Mouse (Mus musculus): ENCODE measurements around the gene 4933405L10Rik. TPM values are rescaled to one million over a fixed set of nuclear protein-coding genes. Genes with fewer than 3 reads are reported as not detected.

The 4933405L10Rik gene
- total RNA-seq (2021): not detected
- long read RNA-seq, experiment 1: 0 reads
- long read RNA-seq, experiment 2: 0 reads

GRCm38 (mm10) chr8:105707498-105708403, at the start of gene 4933405L10Rik, which contains the start of gene Enkd1:
TSS of gene 4933405L10Rik (plus strand) at chr8:105707655.
TSS of gene Enkd1 (minus strand) at chr8:105708210.
- DNase-seq: peak; percentile 81
- intact Hi-C loops (cut with DNase I; ENCODE audit: low total_unique reads): no loop called here

GRCm38 (mm10) chr8:105661167-105661566, 46.3 kb upstream of the 4933405L10Rik start:
- DNase-seq: no peak
- intact Hi-C loops (cut with DNase I; ENCODE audit: low total_unique reads): no loop called here

DNA sequence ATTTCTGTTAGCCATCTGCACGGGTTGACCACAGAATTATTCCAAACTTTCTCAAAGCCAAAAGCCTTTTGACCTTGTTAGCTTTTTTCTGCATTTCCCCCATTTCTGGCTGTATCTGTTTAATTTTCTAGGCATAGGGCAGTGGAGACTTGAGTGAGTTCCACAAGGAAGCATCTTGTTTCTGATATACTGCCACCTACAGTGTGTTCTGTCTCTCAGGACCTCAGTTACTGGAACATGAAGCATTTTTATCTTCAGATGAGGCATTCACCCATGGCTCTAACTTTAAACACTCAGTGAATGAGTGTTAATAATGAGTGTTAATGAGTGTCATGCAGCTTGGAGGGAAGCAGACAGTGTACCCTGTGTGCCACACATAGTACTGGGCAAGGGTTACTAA, 29.6 kb upstream of the 4933405L10Rik start:
- intact Hi-C loops (cut with DNase I; ENCODE audit: low total_unique reads): no loop called here
- no peak for DNase-seq

- no peak for DNase-seq
Observed at GRCm38 (mm10) chr8:105685325-105685724, 22.1 kb upstream of the 4933405L10Rik start.

DNA sequence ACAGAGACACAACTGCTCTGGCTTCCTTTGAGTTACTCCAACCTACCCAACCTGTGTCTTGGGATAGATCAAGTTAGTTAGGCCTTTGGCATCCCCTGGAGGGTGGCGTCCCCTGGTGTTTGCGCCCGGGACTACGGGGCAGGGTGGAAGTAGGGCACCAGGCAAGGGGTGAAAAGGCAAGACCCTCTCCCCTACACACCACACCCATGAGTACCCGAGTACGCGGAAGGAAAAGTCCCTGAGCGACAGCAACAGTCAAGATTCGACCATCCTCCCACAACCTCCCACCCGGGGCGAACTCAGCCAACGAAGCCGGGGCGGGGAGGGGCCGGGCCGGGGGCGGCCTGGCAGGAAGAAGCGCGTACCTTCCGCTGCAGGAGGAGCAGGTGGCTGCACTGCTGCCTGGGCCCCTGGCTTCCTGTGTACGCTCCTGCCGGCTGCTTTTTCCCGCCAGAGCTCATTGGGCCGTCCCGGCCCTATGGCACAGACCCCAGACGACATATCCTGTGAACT, 21.6 kb upstream of the 4933405L10Rik start, which contains the start of gene Carmil2:
Carmil2 (plus strand) TSS at position 479 of the 513 bp plus-strand sequence.
- intact Hi-C loops (cut with DNase I; ENCODE audit: low total_unique reads): no loop called here
- DNase-seq: peak; percentile 65

More at GRCm38 (mm10) chr8:105685325-105685724, 22.1 kb upstream of the 4933405L10Rik start:
- intact Hi-C loops (cut with DNase I; ENCODE audit: low total_unique reads): no loop called here

DNA sequence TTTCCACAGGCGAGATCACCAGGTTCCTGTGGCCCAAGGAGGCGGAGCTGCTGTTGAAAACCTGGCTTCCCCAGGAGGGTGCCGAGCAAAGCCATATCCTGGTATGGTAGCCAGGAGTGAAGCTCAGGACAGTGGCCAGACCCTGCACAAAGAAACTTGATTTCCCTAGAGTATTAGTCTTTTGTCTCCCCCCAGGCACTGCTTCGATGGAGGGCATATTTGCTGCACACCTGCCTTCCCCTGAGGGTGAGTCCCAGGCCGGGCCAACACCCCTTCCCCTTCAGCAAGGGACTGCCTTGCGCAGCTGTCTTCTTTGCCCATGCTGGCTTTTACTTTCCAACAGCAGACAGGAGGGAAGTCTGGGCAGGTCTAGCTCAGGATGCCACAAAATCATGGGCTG, 20.9 kb upstream of the 4933405L10Rik start:
- DNase-seq: no peak
- intact Hi-C loops (cut with DNase I; ENCODE audit: low total_unique reads): no loop called here

GRCm38 (mm10) chr8:105687512-105687911, 19.9 kb upstream of the 4933405L10Rik start:
- intact Hi-C loops (cut with DNase I; ENCODE audit: low total_unique reads): no loop called here
- no peak for DNase-seq

- intact Hi-C loops (cut with DNase I; ENCODE audit: low total_unique reads): no loop called here
- no peak for DNase-seq
Observed at GRCm38 (mm10) chr8:105688242-105688752, 19.2 kb upstream of the 4933405L10Rik start.

GRCm38 (mm10) chr8:105689256-105689982, 18.0 kb upstream of the 4933405L10Rik start:
- no peak for DNase-seq

DNA sequence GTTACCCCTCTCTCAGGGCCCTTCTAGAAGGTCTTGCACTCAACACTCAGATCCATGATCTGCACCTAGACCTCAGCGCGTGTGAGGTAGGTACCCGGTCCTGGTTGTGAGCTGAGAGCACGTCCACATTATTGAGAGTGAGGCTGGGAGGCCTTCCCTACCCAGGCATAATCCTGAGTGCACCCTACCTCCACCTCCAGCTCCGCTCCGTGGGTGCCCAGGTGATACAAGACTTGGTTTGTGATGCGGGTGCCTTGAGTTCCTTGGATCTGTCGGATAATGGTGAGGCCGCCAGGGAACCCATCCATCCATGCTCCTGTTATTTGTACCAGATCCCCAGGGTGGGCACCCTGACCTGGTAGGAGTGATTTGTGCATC, 17.5 kb upstream of the 4933405L10Rik start:
- intact Hi-C loops (cut with DNase I; ENCODE audit: low total_unique reads): no loop called here
- no peak for DNase-seq

More at GRCm38 (mm10) chr8:105689256-105689982, 18.0 kb upstream of the 4933405L10Rik start:
- intact Hi-C loops (cut with DNase I; ENCODE audit: low total_unique reads): no loop called here

DNA sequence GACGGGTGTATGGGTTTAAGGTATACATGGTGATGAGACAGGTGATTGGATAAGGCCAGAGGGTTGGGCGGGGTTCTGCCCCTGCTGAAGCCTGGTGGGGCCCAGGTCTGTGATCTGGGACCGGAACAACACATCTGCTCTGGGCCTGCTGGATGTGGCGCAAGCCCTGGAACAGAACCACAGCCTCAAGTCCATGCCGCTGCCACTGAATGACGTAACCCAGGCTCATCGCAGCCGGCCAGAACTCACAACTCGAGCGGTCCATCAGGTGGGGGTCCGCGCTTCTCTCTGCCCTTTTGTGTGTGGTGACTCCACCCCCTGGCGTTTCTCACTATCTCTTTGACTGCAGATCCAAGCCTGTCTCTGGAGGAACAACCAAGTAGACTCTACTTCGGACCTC, 16.5 kb upstream of the 4933405L10Rik start:
- intact Hi-C loops (cut with DNase I; ENCODE audit: low total_unique reads): no loop called here
- no peak for DNase-seq

GRCm38 (mm10) chr8:105692449-105693182, 14.8 kb upstream of the 4933405L10Rik start:
- intact Hi-C loops (cut with DNase I; ENCODE audit: low total_unique reads): no loop called here
- DNase-seq: no peak

GRCm38 (mm10) chr8:105693648-105694047, 13.8 kb upstream of the 4933405L10Rik start:
- DNase-seq: peak; percentile 63
- intact Hi-C loops (cut with DNase I; ENCODE audit: low total_unique reads): no loop called here

GRCm38 (mm10) chr8:105694051-105694799, 13.2 kb upstream of the 4933405L10Rik start:
- intact Hi-C loops (cut with DNase I; ENCODE audit: low total_unique reads): no loop called here
- no peak for DNase-seq

GRCm38 (mm10) chr8:105695080-105695780, 12.2 kb upstream of the 4933405L10Rik start:
- DNase-seq: no peak
- intact Hi-C loops (cut with DNase I; ENCODE audit: low total_unique reads): no loop called here

GRCm38 (mm10) chr8:105697196-105697780, 10.2 kb upstream of the 4933405L10Rik start:
- no peak for DNase-seq
- intact Hi-C loops (cut with DNase I; ENCODE audit: low total_unique reads): no loop called here

DNA sequence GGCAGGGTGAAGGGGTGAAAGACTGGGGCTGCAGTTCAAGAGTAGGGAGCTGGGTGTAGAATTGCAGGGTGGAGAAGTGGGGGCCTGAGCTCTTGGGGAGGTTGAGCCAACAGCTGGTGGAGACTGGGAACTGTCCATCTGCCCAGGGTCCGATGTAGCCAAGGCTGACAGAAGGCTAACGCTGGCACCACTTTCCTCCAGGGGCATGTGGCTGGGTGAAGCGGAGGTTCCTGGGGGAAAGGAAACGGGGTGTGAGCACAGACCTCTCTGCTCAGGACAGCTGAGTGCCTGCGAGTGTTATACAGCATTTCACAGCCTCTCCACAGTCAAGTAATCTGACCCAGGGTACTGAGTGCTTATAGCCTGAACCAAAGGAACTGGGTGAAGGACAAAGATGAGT, 8.7 kb upstream of the 4933405L10Rik start:
- intact Hi-C loops (cut with DNase I; ENCODE audit: low total_unique reads): no loop called here
- DNase-seq: no peak

Data from gastrocnemius, postnatal 14 days (tissue).